Mouse (Mus musculus): ENCODE measurements around the gene Dcun1d5. TPM values are rescaled to one million over a fixed set of nuclear protein-coding genes. Genes with fewer than 3 reads are reported as not detected.

Dcun1d5 gene
- total RNA-seq (2014; rRNA removed) (64.0 and 78.7 TPM in 2 replicates), polyA plus RNA-seq (2015; fragmentation: Nextera tagmentation; extraction: Ambion mirVana) (83.4 and 87.4 TPM in 2 replicates)

GRCm38 (mm10) chr9:7184172-7184896, at the start of gene Dcun1d5, which contains the start of gene Dync2h1:
Gene Dcun1d5 (plus strand): TSS chr9:7184520.
Gene Dync2h1 (minus strand): TSS chr9:7184446.
- Histone ChIP-seq H3K4me1 (ENCODE audit: insufficient read depth, low read length) (peaks cover 4% of the 10 kb centered on the region; the same call in 1 of the 2 replicates), H3K27me3 (ENCODE audit: insufficient read depth, low read length) (no peaks in the 10 kb centered on the region), H3K9ac (replicated peaks; ENCODE audit: low read length) (peak within 1 kb of the TSS; percentile 91), H3K9me3 (ENCODE audit: low read length) (no peaks in the 10 kb centered on the region), H3K36me3 (ENCODE audit: insufficient read depth, low read length) (no peaks in the 10 kb centered on the region), H3K27ac (peak within 1 kb of the TSS; percentile 94), H3K4me3 (ENCODE audit: low read length) (peak within 1 kb of the TSS; percentile 95), H3K4me2 (ENCODE audit: low read depth, low read length) (peak within 1 kb of the TSS; percentile 81)
- DNase-seq (ENCODE audit: low spot score): peak; percentile 97
- TF ChIP-seq CTCF (IDR thresholded peaks at IDR 0.05; ENCODE audit: low read depth): no peak
- peak; percentile 99 for ATAC-seq
- WGBS: under 1% methylated on average over 62 of the region's 62 CpGs

GRCm38 (mm10) chr9:7154391-7154790, 29.9 kb upstream of the Dcun1d5 start:
- DNase-seq (ENCODE audit: low spot score): no peak
- Histone ChIP-seq H3K4me2 (ENCODE audit: low read depth, low read length) (no peak overlapping the region), H3K36me3 (ENCODE audit: insufficient read depth, low read length) (peaks cover 23% of the 10 kb centered on the region), H3K27ac (no peak overlapping the region), H3K4me1 (ENCODE audit: insufficient read depth, low read length) (no peaks in the 10 kb centered on the region), H3K9me3 (ENCODE audit: low read length) (no peaks in the 10 kb centered on the region), H3K27me3 (ENCODE audit: insufficient read depth, low read length) (no peaks in the 10 kb centered on the region), H3K9ac (replicated peaks; ENCODE audit: low read length) (no peak overlapping the region), H3K4me3 (ENCODE audit: low read length) (no peak overlapping the region)
- no peak for ATAC-seq
- TF ChIP-seq CTCF (IDR thresholded peaks at IDR 0.05; ENCODE audit: low read depth): no peak
- 96% methylated on average over 2 of the region's 2 CpGs for WGBS

GRCm38 (mm10) chr9:7158605-7159004, 25.7 kb upstream of the Dcun1d5 start:
- H3K9ac ChIP-seq (replicated peaks; ENCODE audit: low read length): no peak overlapping the region
- WGBS: 97% methylated on average over 7 of the region's 7 CpGs
- DNase-seq (ENCODE audit: low spot score) (no peak), ATAC-seq (no peak)
- no peak overlapping the region for H3K4me3 ChIP-seq (ENCODE audit: low read length)
- peaks cover 27% of the 10 kb centered on the region for H3K36me3 ChIP-seq (ENCODE audit: insufficient read depth, low read length)
- no peak for TF ChIP-seq CTCF (IDR thresholded peaks at IDR 0.05; ENCODE audit: low read depth)
- no peaks in the 10 kb centered on the region for H3K4me1 ChIP-seq (ENCODE audit: insufficient read depth, low read length)
- H3K27ac ChIP-seq: no peak overlapping the region
- no peaks in the 10 kb centered on the region for H3K9me3 ChIP-seq (ENCODE audit: low read length)
- no peaks in the 10 kb centered on the region for H3K27me3 ChIP-seq (ENCODE audit: insufficient read depth, low read length)
- H3K4me2 ChIP-seq (ENCODE audit: low read depth, low read length): no peak overlapping the region

GRCm38 (mm10) chr9:7159718-7160117, 24.6 kb upstream of the Dcun1d5 start:
- DNase-seq (ENCODE audit: low spot score): no peak
- Histone ChIP-seq H3K27ac (no peak overlapping the region), H3K27me3 (ENCODE audit: insufficient read depth, low read length) (no peaks in the 10 kb centered on the region), H3K9me3 (ENCODE audit: low read length) (no peaks in the 10 kb centered on the region), H3K4me2 (ENCODE audit: low read depth, low read length) (no peak overlapping the region), H3K9ac (replicated peaks; ENCODE audit: low read length) (no peak overlapping the region), H3K4me3 (ENCODE audit: low read length) (no peak overlapping the region), H3K36me3 (ENCODE audit: insufficient read depth, low read length) (peaks cover 26% of the 10 kb centered on the region), H3K4me1 (ENCODE audit: insufficient read depth, low read length) (no peaks in the 10 kb centered on the region)
- no peak for TF ChIP-seq CTCF (IDR thresholded peaks at IDR 0.05; ENCODE audit: low read depth)
- 89% methylated on average over 3 of the region's 3 CpGs for WGBS
- no peak for ATAC-seq

GRCm38 (mm10) chr9:7160688-7161087, 23.6 kb upstream of the Dcun1d5 start:
- Histone ChIP-seq H3K27ac (no peak overlapping the region), H3K4me2 (ENCODE audit: low read depth, low read length) (no peak overlapping the region), H3K4me3 (ENCODE audit: low read length) (no peak overlapping the region), H3K4me1 (ENCODE audit: insufficient read depth, low read length) (no peaks in the 10 kb centered on the region), H3K9me3 (ENCODE audit: low read length) (no peaks in the 10 kb centered on the region), H3K27me3 (ENCODE audit: insufficient read depth, low read length) (no peaks in the 10 kb centered on the region), H3K9ac (replicated peaks; ENCODE audit: low read length) (no peak overlapping the region), H3K36me3 (ENCODE audit: insufficient read depth, low read length) (peaks cover 26% of the 10 kb centered on the region)
- no peak for DNase-seq (ENCODE audit: low spot score)
- 92% methylated on average over 5 of the region's 5 CpGs for WGBS
- ATAC-seq: no peak
- no peak for TF ChIP-seq CTCF (IDR thresholded peaks at IDR 0.05; ENCODE audit: low read depth)

GRCm38 (mm10) chr9:7167339-7167998, 16.9 kb upstream of the Dcun1d5 start:
- Histone ChIP-seq H3K36me3 (ENCODE audit: insufficient read depth, low read length) (peaks cover 19% of the 10 kb centered on the region), H3K27me3 (ENCODE audit: insufficient read depth, low read length) (no peaks in the 10 kb centered on the region), H3K4me3 (ENCODE audit: low read length) (no peak overlapping the region), H3K9me3 (ENCODE audit: low read length) (no peaks in the 10 kb centered on the region), H3K9ac (replicated peaks; ENCODE audit: low read length) (no peak overlapping the region), H3K4me2 (ENCODE audit: low read depth, low read length) (no peak overlapping the region), H3K4me1 (ENCODE audit: insufficient read depth, low read length) (no peaks in the 10 kb centered on the region), H3K27ac (no peak overlapping the region)
- ATAC-seq (no peak), DNase-seq (ENCODE audit: low spot score) (no peak)
- no peak for TF ChIP-seq CTCF (IDR thresholded peaks at IDR 0.05; ENCODE audit: low read depth)
- 92% methylated on average over 6 of the region's 6 CpGs for WGBS

Measured in hindbrain, postnatal 0 days (tissue).